Mouse (Mus musculus) brain, embryonic 14.5 days (tissue): ENCODE measurements around the gene Runx2. TPM values are rescaled to one million over a fixed set of nuclear protein-coding genes. Genes with fewer than 3 reads are reported as not detected.

Source experiments
- DNase-seq: peaks from one replicate; pipeline ENCODE4 v3.0.0-alpha.2; 2011; ENCODE audit warnings: low read depth
- CTCF ChIP-seq: fragments of 200-500 bp; IDR thresholded peaks from 2 replicates; pipeline ENCODE4 v1.5.1; 2012; ENCODE audit warnings: inconsistent platforms, mild to moderate bottlenecking, moderate library complexity, borderline replicate concordance; ENCODE audit not compliant: insufficient read depth, insufficient read length; ENCODE audit errors: extremely low read depth
- POLR2A ChIP-seq: fragments of 200-500 bp; IDR thresholded peaks from 2 replicates; pipeline ENCODE4 v1.6.1; 2012; ENCODE audit warnings: mild to moderate bottlenecking, inconsistent platforms, borderline replicate concordance; ENCODE audit not compliant: poor library complexity, insufficient read depth, insufficient read length, severe bottlenecking; ENCODE audit errors: extremely low read depth
- polyA plus RNA-seq: library from polyadenylated mRNA; depleted of rRNA; stranded (reverse); fragments of >200 nt; gene quantifications from 2 replicates; pipeline ENCODE4 v1.2.3, GENCODE M21; 2012; rRNA removed

The Runx2 gene
- polyA plus RNA-seq, 1 experiment = 2.6 TPM

- TF ChIP-seq CTCF (no peak), POLR2A (no peak)
- no peak for DNase-seq
Observed at GRCm38 (mm10) chr17:44485337-44485736, 329.3 kb downstream of the Runx2 start.

- no peak for DNase-seq
- TF ChIP-seq CTCF (no peak), POLR2A (no peak)
Observed at GRCm38 (mm10) chr17:44479918-44480317, 334.7 kb downstream of the Runx2 start.

- no peak for DNase-seq
- TF ChIP-seq CTCF = no peak
- no peak for TF ChIP-seq POLR2A
Observed at GRCm38 (mm10) chr17:44479491-44479890, 335.1 kb downstream of the Runx2 start.

DNA sequence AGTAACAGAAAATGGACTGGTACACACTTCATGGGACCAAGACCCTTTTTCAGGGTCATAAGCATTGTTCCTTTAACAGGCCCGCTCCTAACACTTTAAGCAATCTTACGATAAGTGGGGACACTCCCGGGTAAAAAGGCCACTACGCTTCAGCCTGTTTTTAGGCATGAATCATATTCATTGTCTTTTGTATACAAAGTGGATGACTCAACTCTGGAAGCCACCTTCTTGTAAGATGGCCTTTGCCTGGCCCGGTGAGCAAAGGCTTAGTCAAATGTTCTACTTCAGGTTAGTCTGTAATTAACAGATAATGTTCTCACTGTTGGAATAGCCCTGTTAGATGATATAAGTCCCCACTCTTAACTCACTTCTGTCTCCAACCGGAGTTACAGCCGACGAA lies 338.7 kb downstream of the Runx2 start:
- no peak for TF ChIP-seq POLR2A
- TF ChIP-seq CTCF = no peak
- no peak for DNase-seq

DNA sequence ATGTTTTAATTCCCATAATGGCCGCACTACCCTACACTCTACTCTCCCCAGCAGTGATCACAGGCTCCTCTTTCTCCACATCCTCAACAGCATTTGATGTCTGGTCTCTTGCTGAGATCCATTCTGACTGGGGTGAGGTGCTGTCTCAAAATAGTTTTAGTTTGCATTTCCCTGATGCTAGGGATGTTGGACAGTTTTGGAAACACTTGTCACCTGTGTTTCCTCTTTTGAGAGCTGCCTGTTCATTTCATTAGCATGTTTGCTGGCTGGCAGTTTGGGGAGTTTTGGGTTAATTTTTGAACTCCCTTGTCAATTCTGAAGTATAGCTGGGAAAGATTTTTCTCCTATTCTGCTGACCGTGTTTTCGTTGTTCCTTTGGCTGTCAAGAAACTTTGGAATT lies 340.3 kb downstream of the Runx2 start:
- TF ChIP-seq POLR2A (no peak), CTCF (no peak)

GRCm38 (mm10) chr17:44472695-44473094 lies 341.9 kb downstream of the Runx2 start:
- DNase-seq = peak; percentile 55
- TF ChIP-seq CTCF (no peak), POLR2A (no peak)

More for the DNA sequence above, 340.3 kb downstream of the Runx2 start:
- DNase-seq = no peak

- TF ChIP-seq POLR2A (no peak), CTCF (no peak)
- DNase-seq = no peak
Observed at GRCm38 (mm10) chr17:44463679-44464078, 350.9 kb downstream of the Runx2 start.

DNA sequence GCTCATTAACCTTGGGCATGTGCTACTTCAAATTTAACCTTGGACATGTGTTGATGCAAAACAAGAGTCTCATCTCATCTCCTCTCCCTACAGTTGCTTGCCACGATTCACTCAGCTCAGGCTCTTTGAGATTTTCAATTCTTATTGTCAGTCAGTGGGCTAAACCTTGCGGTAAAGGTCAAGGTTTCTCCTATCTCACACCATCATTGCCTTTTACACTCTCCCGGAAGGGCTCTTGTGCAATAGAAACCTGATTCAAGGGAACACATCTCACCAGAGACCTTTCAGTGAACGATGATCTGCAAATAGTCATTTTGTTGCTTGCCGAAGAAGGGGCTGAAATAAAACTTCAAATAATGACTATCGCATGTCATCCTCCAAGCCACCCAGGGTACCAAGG lies 354.4 kb downstream of the Runx2 start:
- TF ChIP-seq POLR2A = no peak
- DNase-seq = no peak

- no peak for DNase-seq
- TF ChIP-seq CTCF (no peak), POLR2A (no peak)
Observed at GRCm38 (mm10) chr17:44459029-44459428, 355.6 kb downstream of the Runx2 start.

DNA sequence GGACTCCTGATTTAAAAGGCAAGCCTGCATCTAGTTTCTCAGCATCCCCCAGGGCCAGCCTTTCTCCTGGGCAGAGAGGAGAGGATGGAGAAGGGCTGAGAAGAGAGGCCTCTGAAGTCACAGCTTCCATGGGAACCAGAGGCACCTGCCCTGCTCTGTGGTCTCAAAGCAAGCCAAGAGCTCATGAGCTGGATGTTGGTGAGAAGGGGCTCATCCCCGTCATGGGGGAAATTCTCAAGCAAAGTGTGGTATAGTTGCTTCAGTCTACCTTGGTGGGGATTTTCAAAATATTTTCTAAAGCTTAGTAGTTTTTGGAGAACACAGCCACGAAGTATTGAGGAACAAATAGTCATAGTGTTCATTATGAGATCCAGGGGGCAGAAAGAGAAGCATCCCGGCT lies 357.9 kb downstream of the Runx2 start:
- no peak for TF ChIP-seq POLR2A
- TF ChIP-seq CTCF = no peak
- DNase-seq = no peak

DNA sequence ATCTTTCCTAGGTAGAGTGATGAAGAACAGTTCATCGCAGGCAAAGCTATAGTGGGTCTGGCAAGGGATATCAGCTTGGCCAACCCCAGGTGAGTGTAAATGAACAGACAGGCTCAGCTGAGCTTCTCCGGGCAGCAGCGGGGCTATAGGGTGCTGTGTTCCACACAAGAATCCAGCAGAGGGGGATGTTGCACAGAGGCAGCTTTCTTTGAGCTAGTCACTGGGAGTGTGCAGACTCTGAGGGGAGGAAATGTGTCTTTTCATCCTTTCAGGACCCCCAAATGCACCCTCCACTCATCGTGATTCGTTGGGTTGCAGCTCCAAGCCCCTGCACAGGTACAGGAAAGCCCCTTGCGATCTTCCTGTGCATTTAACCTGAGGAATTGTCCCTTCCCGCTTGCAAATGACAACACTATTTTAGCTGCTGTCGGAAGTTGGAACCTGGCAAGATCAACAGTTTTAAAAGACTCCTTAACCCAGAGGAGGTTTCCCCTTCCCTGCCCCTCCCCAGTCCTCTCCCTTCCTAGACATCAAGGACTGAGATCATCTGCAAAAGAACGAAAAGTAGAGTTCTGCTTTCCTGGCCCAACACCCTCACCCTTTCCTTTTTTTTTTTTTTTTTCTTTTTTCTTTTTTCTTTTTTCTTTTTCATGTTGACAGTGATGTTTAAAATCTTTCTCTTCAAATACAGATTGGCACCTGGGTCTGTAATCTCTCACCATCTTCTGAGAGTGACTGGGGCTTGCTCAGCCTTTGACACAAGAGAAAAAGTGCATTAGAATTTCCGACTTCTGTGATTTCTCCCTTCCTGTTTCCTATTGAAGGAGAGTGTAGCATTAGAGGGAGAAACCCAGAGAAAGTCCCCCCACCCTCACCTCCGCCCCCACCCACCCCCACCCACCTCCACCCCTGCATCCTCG lies 358.7 kb downstream of the Runx2 start:
- DNase-seq = peak; percentile 75
- TF ChIP-seq POLR2A (no peak), CTCF (peak; percentile 82)

- TF ChIP-seq CTCF = no peak
- TF ChIP-seq POLR2A = no peak
- no peak for DNase-seq
Observed at GRCm38 (mm10) chr17:44449915-44450471, 364.6 kb downstream of the Runx2 start.

Other genes with a start within 250 kb of the Runx2 start
- 6.4 and 8.9 TPM in 2 replicates for gene Supt3, start 37.6 kb downstream of the Runx2 start, polyA plus RNA-seq